Mouse (Mus musculus) thymus, postnatal 10 days (tissue): ENCODE results near the gene Mfrp.
"Not testable (repeated sequence)": the region's sequence is repeated elsewhere in the genome, so short reads cannot be mapped to it uniquely, and the experiment has no call there.

Source experiments
- DNase-seq, 2 experiments: peaks; one replicate each; pipeline ENCODE4 v3.0.0; 2021; ENCODE audit warnings: low spot score in 2 of 2

Mfrp gene

GRCm38 (mm10) chr9:44104881-44105280 lies 3.4 kb downstream of the Mfrp start:
- DNase-seq: no peak

DNA sequence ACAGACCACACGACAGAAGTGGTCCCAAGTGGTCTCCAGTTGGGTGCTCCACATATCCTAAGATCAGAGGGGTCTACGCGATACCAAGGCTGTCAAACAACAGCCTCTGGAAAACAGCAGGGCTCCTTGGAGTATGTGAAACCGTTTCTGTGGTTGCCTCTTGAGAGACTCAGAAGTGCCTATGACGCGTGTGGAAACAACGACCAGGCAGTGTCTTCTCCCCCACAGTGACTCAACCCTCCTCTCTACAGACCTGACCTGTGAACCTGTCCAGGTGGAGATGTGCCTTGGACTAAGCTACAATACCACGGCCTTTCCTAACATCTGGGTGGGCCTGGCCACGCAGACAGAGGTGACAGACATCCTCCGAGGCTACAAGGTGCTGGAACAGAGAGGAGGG lies 4.3 kb downstream of the Mfrp start:
- DNase-seq: no peak

- DNase-seq: no peak
Measured at GRCm38 (mm10) chr9:44106182-44106581, 4.7 kb downstream of the Mfrp start.

- DNase-seq: no peak
Measured at GRCm38 (mm10) chr9:44106596-44106995, 5.1 kb downstream of the Mfrp start.

GRCm38 (mm10) chr9:44107110-44107509 lies 5.6 kb downstream of the Mfrp start, which contains the start of gene C1qtnf5:
TSS of gene C1qtnf5 (plus strand) at chr9:44107245.
- no peak for DNase-seq

DNA sequence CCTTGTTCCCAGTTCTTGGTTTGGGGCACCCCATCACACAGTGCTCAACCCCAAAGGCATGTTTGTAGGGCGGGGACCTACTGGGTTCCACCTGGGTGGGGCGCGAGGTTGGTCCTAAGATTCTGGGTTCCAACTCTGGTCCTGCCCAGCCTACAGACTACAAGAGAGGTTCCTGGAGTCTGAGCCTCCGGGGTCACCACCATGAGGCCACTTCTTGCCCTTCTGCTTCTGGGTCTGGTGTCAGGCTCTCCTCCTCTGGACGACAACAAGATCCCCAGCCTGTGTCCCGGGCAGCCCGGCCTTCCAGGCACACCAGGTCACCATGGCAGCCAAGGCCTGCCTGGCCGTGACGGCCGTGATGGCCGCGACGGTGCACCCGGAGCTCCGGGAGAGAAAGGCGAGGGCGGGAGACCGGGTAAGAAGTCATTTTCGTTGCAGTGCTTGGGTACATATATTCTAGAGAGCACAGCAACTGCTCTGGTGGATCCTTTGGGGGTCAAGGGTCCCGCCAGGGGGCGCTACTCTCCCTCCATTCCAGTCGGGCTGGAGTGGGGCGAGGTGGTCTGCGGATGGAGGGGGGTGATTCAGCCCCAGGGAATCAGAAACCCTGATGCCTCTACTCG lies 6.1 kb downstream of the Mfrp start:
- no peak for DNase-seq

GRCm38 (mm10) chr9:44108269-44109055 lies 6.9 kb downstream of the Mfrp start:
- DNase-seq: no peak

- peak; percentile 55 to 82 for DNase-seq
Measured at GRCm38 (mm10) chr9:44109360-44110095, 8.0 kb downstream of the Mfrp start.

- not testable (repeated sequence) for DNase-seq
Measured at GRCm38 (mm10) chr9:44111909-44112308, 10.4 kb downstream of the Mfrp start.

GRCm38 (mm10) chr9:44113105-44113789 lies 11.7 kb downstream of the Mfrp start, which contains the start of the genes Gm49380 and Rnf26:
TSS of gene Gm49380 (minus strand) at chr9:44113500.
TSS of gene Rnf26 (minus strand) at chr9:44113517.
- DNase-seq: peak; percentile 96

DNA sequence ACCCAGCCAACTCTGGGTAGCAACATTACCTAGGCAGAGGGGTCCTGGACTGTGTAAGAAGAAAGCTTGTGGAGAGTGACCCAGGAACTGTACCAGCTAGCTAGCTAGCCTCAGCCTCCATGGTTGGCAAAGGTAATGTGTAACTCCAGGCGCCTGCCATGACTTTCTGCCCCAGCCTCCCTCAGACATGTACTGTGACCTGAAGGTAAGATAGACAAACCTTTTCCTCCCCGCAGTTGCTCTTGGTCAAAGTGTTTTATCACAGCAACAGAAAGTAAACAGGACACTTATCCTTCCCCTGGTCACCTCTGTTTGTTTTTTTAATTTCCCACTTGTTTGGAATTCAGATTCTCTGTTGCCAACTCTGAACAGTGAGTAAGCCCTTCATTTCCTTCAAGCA lies 12.9 kb downstream of the Mfrp start:
- DNase-seq: no peak

DNA sequence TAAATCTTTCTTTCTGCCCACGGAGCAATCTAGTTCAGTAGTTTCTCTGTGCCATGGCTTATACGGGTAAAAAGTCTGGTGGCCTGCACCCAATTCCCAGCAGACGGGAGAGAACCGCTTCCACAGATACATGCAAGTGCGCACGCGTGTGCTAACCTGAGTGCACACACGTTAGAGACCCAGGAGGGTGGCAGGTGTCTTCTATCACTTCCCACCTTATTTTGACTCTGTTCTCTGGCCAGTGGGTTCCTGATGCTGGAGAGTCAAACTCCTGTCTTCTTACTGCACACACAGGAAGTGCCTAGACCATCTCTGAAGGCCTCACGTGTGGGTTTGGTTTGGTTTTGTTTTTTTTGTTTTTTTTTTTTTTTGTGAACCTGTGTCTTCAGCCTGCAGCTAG lies 14.1 kb downstream of the Mfrp start:
- no peak for DNase-seq

GRCm38 (mm10) chr9:44116182-44116581 lies 14.7 kb downstream of the Mfrp start:
- no peak for DNase-seq

GRCm38 (mm10) chr9:44119011-44119410 lies 17.5 kb downstream of the Mfrp start:
- DNase-seq: peak in 1 of 2 experiments; percentile 73

GRCm38 (mm10) chr9:44119948-44120465 lies 18.5 kb downstream of the Mfrp start:
- no peak for DNase-seq

DNA sequence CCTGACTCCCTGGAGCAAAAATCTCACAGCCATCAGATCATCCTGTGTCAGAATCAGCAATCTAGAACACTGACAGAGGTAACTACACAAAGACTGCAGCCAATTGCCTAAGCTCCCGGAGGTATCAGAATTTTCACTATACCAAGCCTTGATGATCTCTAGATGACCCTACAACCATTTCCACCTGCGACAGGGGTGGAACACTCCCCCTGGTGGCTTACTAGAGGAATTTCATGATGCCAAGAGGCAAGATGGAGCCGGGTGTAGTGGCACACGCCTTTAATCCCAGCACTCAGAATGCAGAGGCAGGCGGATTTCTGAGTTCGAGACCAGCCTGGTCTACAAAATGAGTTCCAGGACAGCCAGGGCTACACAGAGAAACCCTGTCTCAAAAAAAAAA lies 22.8 kb downstream of the Mfrp start:
- peak in 1 of 2 experiments; percentile 37 for DNase-seq

DNA sequence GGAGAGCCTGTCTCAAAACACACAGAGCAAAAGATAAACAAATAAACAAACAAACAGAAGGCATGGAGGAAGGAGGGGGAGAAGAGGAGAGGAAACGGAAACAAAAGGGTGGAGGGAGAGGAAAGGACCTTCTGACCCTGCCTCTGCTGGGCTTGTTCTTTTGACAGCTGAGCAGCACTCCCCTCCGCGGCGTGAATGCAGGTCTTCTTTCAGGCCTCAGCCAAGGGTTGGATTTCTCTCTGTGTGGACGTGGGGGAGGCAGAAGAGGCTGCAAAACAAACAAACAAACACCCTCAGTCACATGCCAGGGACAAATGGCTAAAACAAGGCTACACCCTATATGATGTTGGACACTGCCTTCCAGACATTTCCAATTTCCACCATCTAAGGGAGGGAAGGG lies 23.5 kb downstream of the Mfrp start:
- no peak for DNase-seq

DNA sequence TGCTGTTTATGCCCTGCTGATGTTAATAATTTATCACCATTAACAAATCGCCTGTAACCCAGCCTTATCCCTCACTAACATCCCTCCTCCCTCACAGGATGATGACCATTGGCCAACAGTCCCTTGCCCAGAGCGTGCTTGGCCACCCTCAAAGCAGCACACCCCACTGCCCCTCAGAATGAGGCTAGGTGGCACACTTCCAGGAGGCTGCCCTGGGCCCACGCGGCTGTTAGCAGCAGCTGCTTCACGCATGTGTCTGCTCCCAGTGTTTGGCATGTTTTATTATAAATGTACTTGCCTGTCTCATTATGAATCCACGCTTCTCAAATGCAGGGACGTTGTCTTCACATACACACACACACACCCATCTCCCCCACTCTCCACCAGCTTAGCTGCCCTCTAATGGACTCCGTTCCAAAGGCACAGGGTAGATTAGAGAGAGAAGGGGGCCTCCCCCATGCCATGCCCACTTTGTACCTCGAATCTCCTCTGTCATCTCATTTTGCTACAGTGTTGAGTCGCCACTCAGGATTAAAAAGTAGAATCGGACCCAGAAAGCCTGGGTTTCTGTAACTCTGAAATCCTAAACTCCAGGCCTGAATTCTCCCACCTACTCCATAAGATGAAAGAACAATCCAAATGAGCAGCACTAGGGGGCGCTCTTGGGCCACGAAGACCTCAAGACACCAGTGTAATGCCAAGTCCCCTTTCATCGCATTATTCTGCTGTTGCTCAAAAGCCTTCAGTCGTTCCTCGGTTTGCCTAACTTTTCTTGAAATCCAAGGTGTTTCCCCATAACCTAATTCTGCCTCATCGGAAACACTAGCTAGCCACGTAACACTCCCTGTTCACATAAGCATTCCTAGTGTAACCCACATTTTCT lies 24.3 kb downstream of the Mfrp start:
- DNase-seq: peak; percentile 73 to 86

GRCm38 (mm10) chr9:44126746-44127145 lies 25.2 kb downstream of the Mfrp start:
- no peak for DNase-seq

DNA sequence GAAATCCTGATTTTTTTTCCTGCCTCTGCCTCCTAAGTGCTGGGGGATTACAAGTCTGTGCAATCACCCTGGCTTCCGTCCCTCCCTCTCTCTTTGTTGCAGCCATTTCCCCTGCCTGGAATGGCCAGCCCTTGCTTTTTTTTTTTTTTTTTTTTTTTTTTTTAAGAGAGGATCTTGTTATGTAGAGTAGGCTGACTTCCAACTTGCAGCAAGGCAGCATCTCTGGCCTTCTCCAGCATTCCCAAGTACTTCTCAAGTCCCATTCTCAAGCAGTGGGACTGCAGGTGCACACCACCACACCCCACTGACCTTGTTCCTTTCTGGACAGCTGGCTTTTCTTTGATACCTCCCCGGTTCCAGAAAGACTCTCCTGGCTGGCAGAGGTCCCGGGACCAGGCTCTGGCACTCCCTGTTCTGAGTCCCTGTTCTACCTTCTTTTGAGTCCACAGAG lies 25.8 kb downstream of the Mfrp start:
- no peak for DNase-seq

DNA sequence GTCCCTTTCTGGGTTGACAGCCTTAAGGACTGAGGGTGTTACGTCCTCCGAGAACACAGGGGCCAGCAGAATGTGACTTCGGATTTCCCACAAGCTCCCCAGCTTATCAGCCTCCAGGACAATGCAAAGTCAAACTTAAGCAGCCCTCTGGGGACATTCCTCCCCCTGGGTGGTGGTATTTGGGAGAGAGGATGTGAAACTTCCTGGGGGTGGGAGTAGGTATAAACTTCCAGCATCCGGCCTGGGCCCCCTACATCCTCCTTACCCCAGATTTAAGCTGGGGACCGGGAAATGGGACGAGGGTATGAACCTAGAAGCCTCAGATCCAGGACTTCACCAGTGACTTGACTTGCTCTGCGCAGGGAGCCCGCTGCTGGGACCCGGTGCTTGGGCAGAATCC lies 28.1 kb downstream of the Mfrp start:
- DNase-seq: no peak
